Mouse (Mus musculus): Measurements from ENCODE around the gene Itga1.

The Itga1 gene

GRCm38 (mm10) chr13:115098227-115098626 lies 3.5 kb downstream of the Itga1 start:
- DNase-seq (ENCODE audit: low read depth), result no peak

- no peak for DNase-seq (ENCODE audit: low read depth)
These were observed 4.8 kb downstream of the Itga1 start for GRCm38 (mm10) chr13:115096965-115097364.

- DNase-seq (ENCODE audit: low read depth), result no peak
These were observed 5.5 kb downstream of the Itga1 start for GRCm38 (mm10) chr13:115096216-115096615.

- no peak for DNase-seq (ENCODE audit: low read depth)
These were observed 6.4 kb downstream of the Itga1 start for GRCm38 (mm10) chr13:115095392-115095791.

GRCm38 (mm10) chr13:115091511-115091910 lies 10.3 kb downstream of the Itga1 start:
- DNase-seq (ENCODE audit: low read depth), result no peak

- DNase-seq (ENCODE audit: low read depth), result no peak
These were observed 10.8 kb downstream of the Itga1 start for GRCm38 (mm10) chr13:115090977-115091445.

GRCm38 (mm10) chr13:115090069-115090976 lies 11.4 kb downstream of the Itga1 start, which contains the start of gene Pelo:
Gene Pelo, minus strand, starts transcription at chr13:115090186.
- DNase-seq (ENCODE audit: low read depth), result peak; percentile 76

- no peak for DNase-seq (ENCODE audit: low read depth)
These were observed 12.3 kb downstream of the Itga1 start for GRCm38 (mm10) chr13:115089395-115090025.

- DNase-seq (ENCODE audit: low read depth), result no peak
These were observed 12.8 kb downstream of the Itga1 start for GRCm38 (mm10) chr13:115089020-115089394.

GRCm38 (mm10) chr13:115085974-115086373 lies 15.8 kb downstream of the Itga1 start:
- no peak for DNase-seq (ENCODE audit: low read depth)

- no peak for DNase-seq (ENCODE audit: low read depth)
These were observed 19.4 kb downstream of the Itga1 start for GRCm38 (mm10) chr13:115082339-115082738.

- DNase-seq (ENCODE audit: low read depth), result no peak
These were observed 21.7 kb downstream of the Itga1 start for GRCm38 (mm10) chr13:115079996-115080585.

GRCm38 (mm10) chr13:115078997-115079685 lies 22.6 kb downstream of the Itga1 start:
- no peak for DNase-seq (ENCODE audit: low read depth)

GRCm38 (mm10) chr13:115077346-115078134 lies 24.2 kb downstream of the Itga1 start:
- DNase-seq (ENCODE audit: low read depth), result no peak

GRCm38 (mm10) chr13:115072386-115072785 lies 29.4 kb downstream of the Itga1 start:
- no peak for DNase-seq (ENCODE audit: low read depth)

GRCm38 (mm10) chr13:115071431-115071830 lies 30.3 kb downstream of the Itga1 start:
- no peak for DNase-seq (ENCODE audit: low read depth)

GRCm38 (mm10) chr13:115067968-115068330 lies 33.8 kb downstream of the Itga1 start:
- DNase-seq (ENCODE audit: low read depth), result no peak

GRCm38 (mm10) chr13:115067324-115067967 lies 34.3 kb downstream of the Itga1 start:
- no peak for DNase-seq (ENCODE audit: low read depth)

GRCm38 (mm10) chr13:115057555-115057954 lies 44.2 kb downstream of the Itga1 start:
- no peak for DNase-seq (ENCODE audit: low read depth)

- DNase-seq (ENCODE audit: low read depth), result no peak
These were observed 47.0 kb downstream of the Itga1 start for GRCm38 (mm10) chr13:115054783-115055182.

GRCm38 (mm10) chr13:115052568-115052967 lies 49.2 kb downstream of the Itga1 start:
- no peak for DNase-seq (ENCODE audit: low read depth)
